Mouse (Mus musculus) ES-Bruce4 (cell line): ENCODE results near the gene Ovol3.

Experiments
- CTCF ChIP-seq: IDR thresholded peaks from one replicate; pipeline ENCODE4 v1.8.1; 2011; ENCODE audit warnings: low read depth, low read length
- POLR2A ChIP-seq: IDR thresholded peaks from one replicate; pipeline ENCODE4 v1.8.1; 2011; ENCODE audit warnings: low read length; ENCODE audit not compliant: insufficient read depth

- TF ChIP-seq CTCF (no peak), POLR2A (no peak)
These were observed 37.9 kb downstream of the Ovol3 start for GRCm38 (mm10) chr7:30197592-30198129.
